Mouse (Mus musculus) limb, embryonic 13.5 days (tissue): ENCODE results near the gene Rnf216. TPM values are rescaled to one million over a fixed set of nuclear protein-coding genes. Genes with fewer than 3 reads are reported as not detected.

ENCODE experiments used
- ATAC-seq: fragments of 200-750 bp; cut with Nextera tagmentation; 2 replicates; pipeline ENCODE4 v1.8.0; 2017; ENCODE audit warnings: low read depth, moderate number of reproducible peaks, moderate TSS enrichment; ENCODE audit not compliant: low FRiP score
- H3K27ac ChIP-seq: fragments of 300-500 bp; sonication (generic); 2 replicates; pipeline ENCODE4 v1.5.1; 2015; ENCODE audit warnings: inconsistent platforms, mild to moderate bottlenecking, moderate library complexity
- H3K27me3 ChIP-seq: fragments of 300-500 bp; sonication (generic); 2 replicates; pipeline ENCODE4 v1.6.1; 2015; ENCODE audit warnings: mild to moderate bottlenecking, inconsistent platforms
- H3K36me3 ChIP-seq: fragments of 300-500 bp; sonication (generic); 2 replicates; pipeline ENCODE4 v1.6.1; 2015; ENCODE audit warnings: inconsistent platforms, mild to moderate bottlenecking, moderate library complexity
- H3K4me1 ChIP-seq: fragments of 300-500 bp; sonication (generic); 2 replicates; pipeline ENCODE4 v1.6.1; 2015; ENCODE audit warnings: inconsistent platforms
- H3K4me2 ChIP-seq: fragments of 300-500 bp; sonication (generic); replicated peaks from 2 replicates; pipeline ENCODE4 v1.6.1; 2015; ENCODE audit warnings: inconsistent platforms, mild to moderate bottlenecking, moderate library complexity
- H3K4me3 ChIP-seq: fragments of 300-500 bp; sonication (generic); 2 replicates; pipeline ENCODE4 v1.5.1; 2015; ENCODE audit warnings: moderate library complexity, mild to moderate bottlenecking, inconsistent platforms
- H3K9ac ChIP-seq: fragments of 300-500 bp; sonication (generic); 2 replicates; pipeline ENCODE4 v1.6.1; 2015; ENCODE audit warnings: mild to moderate bottlenecking, inconsistent platforms
- H3K9me3 ChIP-seq: fragments of 300-500 bp; sonication (generic); 2 replicates; pipeline ENCODE4 v1.6.1; 2016; ENCODE audit warnings: inconsistent platforms
- WGBS: fragments of 180-500 bp; shearing (Covaris S2); methylation state at CpG from one replicate; pipeline ENCODE4 v1.1.7; 2015; 5-methylcytosine and 5-hydroxymethylcytosine counted together
- polyA plus RNA-seq: library from polyadenylated mRNA; unstranded; fragments of >200 nt; fragmentation: Nextera tagmentation; extraction: Ambion mirVana; gene quantifications from 2 replicates; pipeline ENCODE4 v1.2.1, GENCODE M21; 2015

Gene Rnf216
- polyA plus RNA-seq, 1 experiment from 2014 or later = 49.4 TPM

GRCm38 (mm10) chr5:143129101-143129500 is 16.3 kb upstream of the Rnf216 start:
- no peak for ATAC-seq
- H3K9me3 ChIP-seq = peaks cover 12% of the 10 kb centered on the region
- H3K36me3 ChIP-seq = no peaks in the 10 kb centered on the region
- H3K27ac ChIP-seq = no peak overlapping the region
- no peak overlapping the region for H3K4me3 ChIP-seq
- H3K9ac ChIP-seq = no peak overlapping the region
- no peak overlapping the region for H3K4me2 ChIP-seq
- H3K27me3 ChIP-seq = no peaks in the 10 kb centered on the region
- 90% methylated on average over 16 of the region's 16 CpGs for WGBS
- no peaks in the 10 kb centered on the region for H3K4me1 ChIP-seq

GRCm38 (mm10) chr5:143127837-143128236 is 15.0 kb upstream of the Rnf216 start:
- ATAC-seq = no peak
- Histone ChIP-seq H3K36me3 (no peaks in the 10 kb centered on the region), H3K4me2 (no peak overlapping the region), H3K4me1 (no peaks in the 10 kb centered on the region), H3K4me3 (no peak overlapping the region), H3K27ac (no peak overlapping the region), H3K9ac (no peak overlapping the region), H3K27me3 (no peaks in the 10 kb centered on the region), H3K9me3 (peaks cover 12% of the 10 kb centered on the region)
- 76% methylated on average over 8 of the region's 8 CpGs for WGBS

DNA sequence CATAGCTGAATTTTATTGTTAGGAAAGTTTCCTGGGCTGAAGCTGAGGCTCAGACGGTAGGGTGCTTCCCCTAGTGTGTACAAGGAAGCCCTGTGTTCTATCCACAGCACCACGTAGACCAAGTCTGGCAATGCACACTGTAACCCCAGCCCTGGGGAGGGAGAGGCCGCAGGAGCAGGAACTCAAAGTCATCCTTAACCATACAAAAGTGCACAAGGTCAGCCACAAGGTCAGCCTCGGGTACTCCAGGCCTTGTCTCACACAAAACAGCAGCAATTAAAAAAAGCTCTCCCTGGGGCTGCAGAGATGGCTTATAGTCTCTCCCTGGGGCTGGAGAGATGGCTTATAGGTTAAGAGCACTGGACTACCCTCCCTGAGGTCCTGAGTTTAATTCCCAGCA is 14.1 kb upstream of the Rnf216 start:
- Histone ChIP-seq H3K9ac (no peak overlapping the region), H3K4me1 (no peaks in the 10 kb centered on the region), H3K9me3 (peaks cover 12% of the 10 kb centered on the region), H3K27ac (no peak overlapping the region), H3K4me3 (no peak overlapping the region), H3K36me3 (no peaks in the 10 kb centered on the region), H3K27me3 (no peaks in the 10 kb centered on the region), H3K4me2 (no peak overlapping the region)
- ATAC-seq = no peak
- WGBS = 64% methylated on average over 4 of the region's 4 CpGs

DNA sequence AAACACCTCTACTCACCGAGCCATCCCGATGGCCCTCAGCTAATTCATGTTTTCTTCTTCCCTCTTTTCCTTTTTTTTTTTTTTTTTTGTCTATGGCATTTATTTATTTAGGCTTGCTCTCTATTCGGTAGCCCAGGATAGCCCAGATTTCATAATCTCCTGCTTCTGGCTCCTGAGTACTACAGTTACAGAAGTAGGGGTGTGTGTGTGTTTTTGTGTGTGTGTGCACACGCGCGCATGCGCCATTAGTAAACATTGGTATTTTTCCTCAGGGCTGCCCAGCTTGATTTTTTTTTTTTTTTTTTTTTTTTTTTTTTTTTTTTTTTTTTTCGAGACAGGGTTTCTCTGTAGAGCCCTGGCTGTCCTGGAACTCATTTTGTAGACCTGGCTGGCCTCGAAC is 13.3 kb upstream of the Rnf216 start:
- H3K4me1 ChIP-seq = no peaks in the 10 kb centered on the region
- 89% methylated on average over 9 of the region's 9 CpGs for WGBS
- no peaks in the 10 kb centered on the region for H3K36me3 ChIP-seq
- no peaks in the 10 kb centered on the region for H3K27me3 ChIP-seq
- no peak overlapping the region for H3K9ac ChIP-seq
- H3K4me2 ChIP-seq = no peak overlapping the region
- no peak overlapping the region for H3K27ac ChIP-seq
- H3K4me3 ChIP-seq = no peak overlapping the region
- no peak for ATAC-seq
- peaks cover 12% of the 10 kb centered on the region for H3K9me3 ChIP-seq

GRCm38 (mm10) chr5:143125601-143126000 is 12.8 kb upstream of the Rnf216 start:
- Histone ChIP-seq H3K9me3 (peaks cover 12% of the 10 kb centered on the region), H3K27ac (no peak overlapping the region), H3K4me3 (no peak overlapping the region), H3K36me3 (no peaks in the 10 kb centered on the region), H3K27me3 (no peaks in the 10 kb centered on the region), H3K4me1 (no peaks in the 10 kb centered on the region), H3K4me2 (no peak overlapping the region), H3K9ac (no peak overlapping the region)
- 76% methylated on average over 7 of the region's 7 CpGs for WGBS
- ATAC-seq = no peak

DNA sequence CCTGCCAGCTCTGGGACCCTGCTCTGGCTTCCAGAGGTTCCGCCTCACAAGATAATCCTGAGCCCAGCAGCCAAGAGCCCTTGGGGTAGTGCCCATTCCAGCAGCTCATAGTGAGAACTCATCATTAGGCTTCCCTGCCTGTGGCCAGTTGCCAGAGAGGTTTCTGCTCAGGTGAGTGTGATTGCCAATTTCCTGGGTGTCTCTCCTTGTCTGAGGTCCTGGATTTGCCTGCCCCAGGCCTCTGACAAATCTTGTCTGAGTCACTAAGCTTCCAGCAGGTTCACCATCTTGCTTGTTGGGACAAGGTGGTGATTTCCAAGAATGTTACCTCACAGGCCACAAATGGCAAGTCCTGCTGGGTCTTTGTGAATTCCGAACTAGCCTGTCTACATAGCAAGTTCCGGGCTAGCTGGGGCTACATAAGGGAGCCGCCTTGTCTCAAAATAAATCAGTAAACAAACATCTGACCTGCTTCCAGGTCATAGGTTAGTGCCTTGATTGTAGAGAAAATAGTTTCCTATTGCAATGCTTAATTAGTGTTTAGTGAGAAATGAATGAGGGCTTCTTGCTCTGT is 12.1 kb upstream of the Rnf216 start:
- H3K4me1 ChIP-seq = no peaks in the 10 kb centered on the region
- no peak overlapping the region for H3K4me3 ChIP-seq
- H3K4me2 ChIP-seq = no peak overlapping the region
- peaks cover 9% of the 10 kb centered on the region for H3K9me3 ChIP-seq
- H3K27me3 ChIP-seq = no peaks in the 10 kb centered on the region
- H3K27ac ChIP-seq = no peak overlapping the region
- no peak for ATAC-seq
- no peak overlapping the region for H3K9ac ChIP-seq
- no peaks in the 10 kb centered on the region for H3K36me3 ChIP-seq
- 86% methylated on average over 4 of the region's 4 CpGs for WGBS

GRCm38 (mm10) chr5:143122673-143123072 is 9.9 kb upstream of the Rnf216 start:
- WGBS = 6% methylated on average over 1 of the region's 1 CpGs
- Histone ChIP-seq H3K36me3 (no peaks in the 10 kb centered on the region), H3K9ac (no peak overlapping the region), H3K9me3 (no peaks in the 10 kb centered on the region), H3K4me3 (no peak overlapping the region), H3K4me2 (no peak overlapping the region), H3K27me3 (no peaks in the 10 kb centered on the region), H3K4me1 (no peaks in the 10 kb centered on the region), H3K27ac (no peak overlapping the region)
- ATAC-seq = no peak

DNA sequence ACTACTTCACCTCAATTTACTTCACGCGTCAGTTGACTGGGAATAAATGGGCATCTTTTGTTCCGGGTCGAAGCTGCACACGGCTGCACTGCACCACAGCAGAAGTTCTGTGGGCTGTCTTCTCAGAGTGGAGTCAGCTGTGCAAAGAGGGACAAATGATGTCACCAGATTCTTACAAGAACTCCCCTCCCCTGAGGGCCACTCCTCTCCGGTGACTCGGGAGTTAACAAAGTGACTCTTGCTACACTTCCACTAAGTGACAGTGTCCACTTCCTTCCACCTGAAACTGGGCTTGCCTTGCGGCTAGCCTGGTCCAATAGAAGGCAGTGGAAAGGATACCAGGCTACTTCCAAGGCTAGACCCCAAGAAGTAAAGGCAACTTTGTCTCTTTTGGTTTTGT is 9.3 kb upstream of the Rnf216 start:
- no peak for ATAC-seq

GRCm38 (mm10) chr5:143106842-143107241 is 6.0 kb downstream of the Rnf216 start:
- ATAC-seq = no peak
- Histone ChIP-seq H3K36me3 (0 out of 2 replicates have a peak, but pooled peaks cover 4% of the 10 kb centered on the region), H3K27ac (no peak overlapping the region), H3K27me3 (no peaks in the 10 kb centered on the region), H3K4me1 (peaks cover 14% of the 10 kb centered on the region), H3K4me3 (no peak overlapping the region), H3K9me3 (no peaks in the 10 kb centered on the region), H3K4me2 (no peak overlapping the region), H3K9ac (no peak overlapping the region)
- 89% methylated on average over 3 of the region's 3 CpGs for WGBS

More for the DNA sequence above, 9.3 kb upstream of the Rnf216 start:
- Histone ChIP-seq H3K4me3 (no peak overlapping the region), H3K9me3 (no peaks in the 10 kb centered on the region), H3K4me2 (no peak overlapping the region), H3K27ac (no peak overlapping the region), H3K27me3 (no peaks in the 10 kb centered on the region), H3K36me3 (no peaks in the 10 kb centered on the region), H3K9ac (no peak overlapping the region), H3K4me1 (no peaks in the 10 kb centered on the region)
- 88% methylated on average over 8 of the region's 8 CpGs for WGBS

DNA sequence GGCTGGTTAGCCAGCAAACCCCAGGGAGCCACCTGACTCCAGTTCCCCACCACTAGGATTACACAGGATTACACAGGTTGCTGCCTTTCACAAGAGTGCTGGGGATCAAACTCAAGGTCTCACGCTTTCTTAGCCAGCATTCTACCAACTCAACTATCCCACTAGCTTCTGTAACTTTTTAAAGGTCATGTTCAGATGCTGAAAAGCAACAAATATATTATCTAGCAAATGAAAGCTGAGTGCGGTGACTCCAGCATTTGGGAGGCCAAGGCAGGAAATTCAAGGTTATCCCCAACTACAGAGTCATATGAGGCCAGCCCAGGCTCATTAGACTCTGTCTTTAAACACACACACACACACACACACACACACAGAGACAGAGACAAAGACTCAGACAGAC is 9.6 kb downstream of the Rnf216 start:
- no peaks in the 10 kb centered on the region for H3K9me3 ChIP-seq
- no peak overlapping the region for H3K27ac ChIP-seq
- ATAC-seq = no peak
- H3K36me3 ChIP-seq = 0 out of 2 replicates have a peak, but pooled peaks cover 2% of the 10 kb centered on the region
- H3K4me2 ChIP-seq = no peak overlapping the region
- WGBS = 89% methylated on average over 2 of the region's 2 CpGs
- H3K27me3 ChIP-seq = no peaks in the 10 kb centered on the region
- no peak overlapping the region for H3K4me3 ChIP-seq
- H3K9ac ChIP-seq = no peak overlapping the region
- H3K4me1 ChIP-seq = no peaks in the 10 kb centered on the region

DNA sequence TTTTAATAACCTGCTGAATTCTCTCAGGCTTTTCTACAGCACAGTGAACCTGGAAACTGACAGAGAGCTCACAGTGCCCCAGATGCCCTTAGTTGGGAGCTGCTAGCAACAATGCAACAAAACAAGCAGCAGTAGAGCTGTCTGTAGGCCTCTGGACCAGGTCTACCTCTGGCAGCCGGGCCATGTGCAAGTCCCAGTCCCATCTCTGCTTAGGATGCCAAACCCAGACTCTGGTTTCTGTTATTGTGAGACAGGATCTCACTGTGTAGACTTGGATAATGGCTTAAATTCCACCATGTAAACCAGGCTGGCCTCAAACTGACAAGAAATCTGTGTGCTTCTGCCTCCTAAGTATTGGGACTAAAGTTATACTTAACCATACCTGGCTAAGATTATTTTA is 11.2 kb downstream of the Rnf216 start:
- H3K9me3 ChIP-seq = no peaks in the 10 kb centered on the region
- no peaks in the 10 kb centered on the region for H3K4me1 ChIP-seq
- H3K4me2 ChIP-seq = no peak overlapping the region
- H3K4me3 ChIP-seq = no peak overlapping the region
- no peak overlapping the region for H3K27ac ChIP-seq
- ATAC-seq = no peak
- 0 out of 2 replicates have a peak, but pooled peaks cover 6% of the 10 kb centered on the region for H3K36me3 ChIP-seq
- H3K27me3 ChIP-seq = no peaks in the 10 kb centered on the region
- 79% methylated on average over 1 of the region's 1 CpGs for WGBS
- H3K9ac ChIP-seq = no peak overlapping the region

- Histone ChIP-seq H3K27ac (no peak overlapping the region), H3K4me3 (no peak overlapping the region), H3K9ac (no peak overlapping the region), H3K4me1 (no peaks in the 10 kb centered on the region), H3K36me3 (peaks cover 51% of the 10 kb centered on the region), H3K27me3 (no peaks in the 10 kb centered on the region), H3K4me2 (no peak overlapping the region), H3K9me3 (no peaks in the 10 kb centered on the region)
- no peak for ATAC-seq
- WGBS = 91% methylated on average over 7 of the region's 7 CpGs
Measured at GRCm38 (mm10) chr5:143095256-143095655, 17.5 kb downstream of the Rnf216 start.

- H3K27ac ChIP-seq = no peak overlapping the region
- no peaks in the 10 kb centered on the region for H3K27me3 ChIP-seq
- no peak overlapping the region for H3K4me3 ChIP-seq
- no peak overlapping the region for H3K9ac ChIP-seq
- H3K9me3 ChIP-seq = no peaks in the 10 kb centered on the region
- ATAC-seq = no peak
- no peaks in the 10 kb centered on the region for H3K4me1 ChIP-seq
- no peak overlapping the region for H3K4me2 ChIP-seq
- 57% methylated on average over 3 of the region's 3 CpGs for WGBS
- H3K36me3 ChIP-seq = peaks cover 67% of the 10 kb centered on the region
Measured at GRCm38 (mm10) chr5:143092891-143093290, 19.9 kb downstream of the Rnf216 start.
